In genomic region chr7:82366056-82366455, GRCm38 (mm10) we compare ENCODE assay signal across 22 mouse cellular contexts. TPM values are rescaled to one million over a fixed set of nuclear protein-coding genes. Genes with fewer than 3 reads are reported as not detected.
A peak's percentile ranks its signal among the peaks of the same experiment; 100 is the strongest.
DNase-seq lines count a peak whose midpoint lies in the region; ATAC-seq lines count a peak whose summit lies in the region.
"Had no signal": no experiment of that assay in that cellular context is flagged by ENCODE, and none has a peak within 500 bp of the region (broad histone marks: within the 10 kb centered on the region; RNA-seq: fewer than 3 reads in every experiment).

No protein-coding gene starts in this region.

- no peak overlapping the region for H3K4me3 ChIP-seq in kidney, embryonic 14.5 days (ENCODE audit: low read length)
- H3K4me3 ChIP-seq in intestine, embryonic 15.5 days (replicated peaks): no peak overlapping the region
- H3K4me3 ChIP-seq: forebrain, embryonic 13.5 days; layer of hippocampus, adult 2 months; limb, embryonic 12.5 days; liver, embryonic 12.5 days; midbrain, embryonic 12.5 days; neural tube, embryonic 15.5 days had no signal

- DNase-seq in kidney, adult 9 months: no peak
- DNase-seq in kidney, postnatal 4 days: peak; percentile 44 to 53
- DNase-seq in kidney, adult 11 months: no peak
- DNase-seq in CD4-positive helper T cell, adult 2 months (ENCODE audit: low read depth, low spot score): peak; percentile 25
- DNase-seq: adrenal gland, postnatal 10 days; cerebellum, adult 2 months; cerebellum, postnatal 25 days; gastrocnemius, postnatal 36 days; layer of hippocampus, postnatal 36 days; lung, adult 18-20 months; right cerebral cortex, adult 18-20 months; thymus, adult 2 months had no signal

- no peak overlapping the region for H3K27ac ChIP-seq in kidney, embryonic 14.5 days (ENCODE audit: low read depth, low read length)
- H3K27ac ChIP-seq in intestine, embryonic 15.5 days: peak overlapping the region; percentile 54; the same call in 1 of the 2 replicates
- H3K27ac ChIP-seq: forebrain, embryonic 13.5 days; layer of hippocampus, adult 2 months; limb, embryonic 12.5 days; liver, embryonic 12.5 days; midbrain, embryonic 12.5 days; neural tube, embryonic 15.5 days had no signal

- H3K4me1 ChIP-seq in kidney, embryonic 14.5 days (ENCODE audit: control insufficient read depth, insufficient read depth, low read length): peaks cover 6% of the 10 kb centered on the region; the same call in 1 of the 2 replicates
- no peaks in the 10 kb centered on the region for H3K4me1 ChIP-seq in intestine, embryonic 15.5 days (replicated peaks)
- H3K4me1 ChIP-seq: liver, embryonic 12.5 days; midbrain, embryonic 12.5 days; neural tube, embryonic 15.5 days had no signal

- H3K4me2 ChIP-seq in kidney, embryonic 14.5 days (replicated peaks; ENCODE audit: low read depth, low read length): no peak overlapping the region
- no peak overlapping the region for H3K4me2 ChIP-seq in intestine, embryonic 15.5 days (replicated peaks)
- H3K4me2 ChIP-seq: forebrain, embryonic 13.5 days; limb, embryonic 12.5 days; liver, embryonic 12.5 days; midbrain, embryonic 12.5 days; neural tube, embryonic 15.5 days had no signal

- no peaks in the 10 kb centered on the region for H3K27me3 ChIP-seq in kidney, embryonic 14.5 days (ENCODE audit: control insufficient read depth, insufficient read depth, low read length)
- no peaks in the 10 kb centered on the region for H3K27me3 ChIP-seq in intestine, embryonic 15.5 days (replicated peaks)
- H3K27me3 ChIP-seq: forebrain, embryonic 13.5 days; limb, embryonic 12.5 days; liver, embryonic 12.5 days; midbrain, embryonic 12.5 days; neural tube, embryonic 15.5 days had no signal

- no peak overlapping the region for H3K9ac ChIP-seq in kidney, embryonic 14.5 days (ENCODE audit: low read depth, low read length)
- H3K9ac ChIP-seq in intestine, embryonic 15.5 days: no peak overlapping the region
- H3K9ac ChIP-seq: forebrain, embryonic 13.5 days; limb, embryonic 12.5 days; liver, embryonic 12.5 days; midbrain, embryonic 12.5 days; neural tube, embryonic 15.5 days had no signal

- 41% methylated on average over 4 of the region's 4 CpGs for WGBS in kidney, embryonic 14.5 days
- WGBS in intestine, embryonic 15.5 days: 34% methylated on average over 4 of the region's 4 CpGs

- peak; percentile 57; the same call in 1 of the 2 replicates for ATAC-seq in kidney, embryonic 14.5 days (ENCODE audit: low FRiP score, low TSS enrichment)
- ATAC-seq in intestine, embryonic 15.5 days: no peak
- ATAC-seq in inflammation-experienced regulatory T-cells, adult 6 months: no peak
- ATAC-seq: forebrain, embryonic 13.5 days; hindbrain, embryonic 16.5 days; liver, embryonic 12.5 days had no signal

- H3K9me3 ChIP-seq in kidney, embryonic 14.5 days (ENCODE audit: control insufficient read depth, low read length): no peaks in the 10 kb centered on the region
- H3K9me3 ChIP-seq in intestine, embryonic 15.5 days: no peaks in the 10 kb centered on the region
- H3K9me3 ChIP-seq: forebrain, embryonic 13.5 days; limb, embryonic 12.5 days; liver, embryonic 12.5 days; midbrain, embryonic 12.5 days; neural tube, embryonic 15.5 days had no signal

- H3K36me3 ChIP-seq in kidney, embryonic 14.5 days (ENCODE audit: control insufficient read depth, insufficient read depth, low read length): no peaks in the 10 kb centered on the region
- no peaks in the 10 kb centered on the region for H3K36me3 ChIP-seq in intestine, embryonic 15.5 days
- H3K36me3 ChIP-seq: limb, embryonic 12.5 days; liver, embryonic 12.5 days; midbrain, embryonic 12.5 days; neural tube, embryonic 15.5 days had no signal

RNA-seq across cellular contexts. Expression of gene Adamtsl3, which starts 30.6 kb away (rescaled TPM):
- 0.23 and 0.39 TPM in 2 replicates for polyA plus RNA-seq in kidney, embryonic 14.5 days (2014; fragmentation: Nextera tagmentation; extraction: Ambion mirVana)
- 0.54 and 0.63 TPM in 2 replicates for polyA plus RNA-seq in intestine, embryonic 15.5 days (2015; fragmentation: Nextera tagmentation; extraction: Ambion mirVana)
- polyA plus RNA-seq in inflammation-experienced regulatory T-cells, adult 6 months (2017; shearing (Covaris generic)): under 1 TPM in 1 of 3 experiments, not detected in 2; 0.16 TPM

Comparison
In these comparisons a context has a peak if more than half of its experiments do, and no peak if none do; other contexts are left out.
1. DNase-seq: peak in kidney, postnatal 4 days (2 of 2) and CD4-positive helper T cell, adult 2 months (single experiment); none in kidney, adult 9 months (single experiment) and kidney, adult 11 months (single experiment).